Mouse (Mus musculus): ENCODE results near the gene Rbm8a.
A peak's percentile ranks its signal among the peaks of the same experiment; 100 is the strongest.

Gene Rbm8a

GRCm38 (mm10) chr3:96629729-96630600, at the start of gene Rbm8a:
Rbm8a (plus strand) TSS chr3:96629933.
- DNase-seq (ENCODE audit: low spot score in 2 of 2): peak; percentile 94 to 95

DNA sequence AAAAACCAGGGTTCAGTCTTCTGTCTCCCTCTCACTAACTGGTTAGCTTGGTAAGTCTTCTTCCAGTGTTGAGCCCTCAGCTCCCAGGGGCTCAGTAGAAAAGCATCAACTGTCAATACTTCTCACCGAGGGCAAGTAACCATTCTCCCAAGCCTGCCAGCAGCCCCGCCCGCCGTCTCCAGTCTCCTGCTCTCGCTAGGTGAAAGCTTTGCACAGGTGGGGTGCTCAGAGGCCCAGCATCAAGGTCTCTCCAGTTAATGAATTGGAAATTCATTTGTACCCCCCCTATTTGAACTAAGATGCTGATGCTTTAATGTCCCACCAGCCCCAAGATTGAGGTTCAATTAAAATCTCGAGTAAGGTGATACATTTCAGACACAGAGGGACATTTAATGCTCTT, 48.6 kb upstream of the Rbm8a start:
- no peak for DNase-seq (ENCODE audit: low spot score in 2 of 2)

DNA sequence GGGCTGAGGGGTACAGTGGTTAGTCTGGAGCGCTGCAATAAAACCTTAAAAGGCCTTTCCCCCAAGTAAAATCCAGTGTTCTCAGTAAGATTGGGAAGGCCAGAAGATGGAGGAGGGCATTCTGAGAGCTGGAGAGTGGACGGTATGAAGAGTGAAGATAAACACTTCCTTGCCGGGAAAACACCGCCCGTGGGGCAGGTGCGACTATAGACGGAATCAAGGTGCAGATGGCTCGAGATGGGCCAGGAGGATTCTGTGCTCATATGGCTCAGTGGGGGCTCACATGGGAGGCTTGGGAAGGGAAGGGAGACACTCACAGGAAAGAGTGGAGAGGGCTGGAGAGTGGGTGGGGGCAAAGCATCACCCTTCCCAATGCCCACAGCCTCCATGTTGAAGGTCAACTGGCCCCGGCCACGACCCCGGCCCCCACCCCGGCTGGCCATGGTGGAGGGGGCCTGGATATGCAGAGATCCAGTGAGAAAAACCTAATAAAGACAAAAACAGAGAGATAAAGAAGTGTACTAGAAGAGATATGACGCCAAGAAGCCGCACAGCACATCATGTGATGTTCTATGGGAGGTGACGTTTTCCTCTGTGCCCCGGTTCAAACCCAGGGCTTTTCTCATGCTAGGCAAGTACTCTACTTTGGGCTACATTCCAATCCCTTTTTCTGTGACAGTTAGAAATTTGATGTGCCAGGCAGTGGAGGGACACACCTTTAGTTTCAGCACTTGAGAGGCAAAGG, 47.8 kb upstream of the Rbm8a start:
- no peak for DNase-seq (ENCODE audit: low spot score in 2 of 2)

DNA sequence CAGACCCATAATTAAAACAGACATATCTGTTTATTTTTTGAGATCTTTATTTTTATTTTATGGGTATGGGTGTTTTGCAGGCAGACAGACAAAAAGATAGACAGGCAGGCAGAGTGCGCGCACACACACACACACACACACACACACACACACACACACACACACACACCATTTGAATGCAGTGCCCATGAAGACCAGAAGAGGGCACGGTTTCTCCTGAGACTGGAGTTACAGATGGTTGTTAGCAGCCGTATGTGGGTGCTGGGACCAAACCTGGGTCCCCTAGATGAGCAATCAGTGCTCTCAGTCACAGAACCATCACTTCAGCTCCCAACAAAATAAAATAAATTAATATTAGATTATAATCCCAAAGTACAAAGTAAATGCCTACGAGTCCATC, 46.3 kb upstream of the Rbm8a start:
- no peak for DNase-seq (ENCODE audit: low spot score in 2 of 2)

GRCm38 (mm10) chr3:96590657-96591056, 39.1 kb upstream of the Rbm8a start:
- no peak for DNase-seq (ENCODE audit: low spot score in 2 of 2)

DNA sequence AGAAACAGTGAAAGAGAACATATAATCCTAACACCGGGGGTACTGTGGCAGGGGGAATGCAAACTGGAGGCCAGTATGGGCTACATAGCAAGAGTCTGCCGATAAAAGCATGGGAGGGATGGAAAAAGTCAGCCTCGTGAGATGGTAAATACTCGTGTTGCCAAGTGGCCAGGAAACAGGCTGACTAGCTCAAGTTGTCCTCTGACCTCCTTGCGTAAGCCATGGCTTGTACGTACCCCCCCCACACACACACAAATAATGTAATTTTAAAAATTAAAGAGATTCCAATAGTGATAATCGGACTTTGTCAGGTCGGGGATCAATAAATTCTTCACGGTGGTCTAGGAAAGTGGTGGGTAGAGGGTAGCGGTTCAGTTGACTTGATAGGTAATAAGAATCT, 36.4 kb upstream of the Rbm8a start:
- DNase-seq (ENCODE audit: low spot score in 2 of 2): no peak

DNA sequence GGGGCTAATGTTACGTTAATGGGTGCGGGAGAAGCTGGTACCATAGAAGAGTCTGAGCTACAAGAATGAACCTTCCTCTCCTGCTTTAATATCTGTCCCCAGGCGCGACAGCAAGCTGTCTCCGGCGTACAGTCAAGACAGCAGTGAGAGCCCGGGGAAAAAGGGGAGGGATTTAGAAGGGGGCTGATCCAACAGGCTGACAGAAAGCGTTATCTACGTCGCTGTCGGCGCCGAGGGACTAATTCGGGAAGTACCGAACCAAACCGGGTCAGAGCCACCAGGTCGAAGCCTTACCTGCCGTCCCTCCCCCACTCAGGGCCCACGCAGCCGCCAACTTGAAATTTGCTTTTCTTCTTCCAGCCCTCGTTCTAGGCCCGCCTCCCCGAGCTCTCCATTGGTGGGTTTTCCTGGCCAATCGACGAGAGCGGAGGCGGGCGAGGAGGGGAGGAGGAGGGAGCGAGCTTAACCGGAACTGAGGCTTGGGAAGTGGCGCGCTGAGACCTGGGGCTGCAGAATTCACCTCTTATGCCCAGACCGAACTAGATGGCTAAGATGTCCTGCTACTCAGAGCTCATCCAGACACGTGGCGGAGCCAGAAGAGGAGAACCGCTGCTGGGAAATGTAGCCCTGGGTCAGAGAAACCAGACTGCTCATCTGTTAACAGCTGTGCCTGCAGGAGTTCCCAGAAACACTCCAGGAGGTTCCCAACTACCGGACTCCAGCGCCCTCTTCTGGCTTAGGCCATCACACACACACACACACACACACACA, 35.8 kb upstream of the Rbm8a start, which contains the start of gene Polr3gl:
TSS of gene Polr3gl (minus strand) at position 392 of the 771 bp plus-strand sequence.
- peak; percentile 89 to 91 for DNase-seq (ENCODE audit: low spot score in 2 of 2)

DNA sequence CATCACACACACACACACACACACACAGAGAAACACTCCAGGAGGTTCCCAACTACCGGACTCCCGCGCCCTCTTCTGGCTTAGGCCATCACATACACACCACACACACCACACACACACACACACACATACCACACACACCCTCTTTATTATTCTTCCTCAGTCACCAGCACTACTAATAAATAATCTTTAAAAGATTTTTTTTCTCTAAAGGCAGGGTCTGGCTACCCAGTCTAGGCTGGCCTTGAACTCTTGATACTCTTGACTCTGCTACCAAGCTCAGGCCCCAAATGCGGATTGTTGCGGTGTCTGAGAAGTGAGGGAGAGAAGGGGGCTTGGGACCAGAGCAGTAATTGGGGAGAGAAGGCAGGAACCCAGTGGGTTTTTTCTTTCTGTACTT, 34.9 kb upstream of the Rbm8a start:
- DNase-seq (ENCODE audit: low spot score in 2 of 2): no peak

- no peak for DNase-seq (ENCODE audit: low spot score in 2 of 2)
Observed at GRCm38 (mm10) chr3:96595661-96596060, 34.1 kb upstream of the Rbm8a start.

DNA sequence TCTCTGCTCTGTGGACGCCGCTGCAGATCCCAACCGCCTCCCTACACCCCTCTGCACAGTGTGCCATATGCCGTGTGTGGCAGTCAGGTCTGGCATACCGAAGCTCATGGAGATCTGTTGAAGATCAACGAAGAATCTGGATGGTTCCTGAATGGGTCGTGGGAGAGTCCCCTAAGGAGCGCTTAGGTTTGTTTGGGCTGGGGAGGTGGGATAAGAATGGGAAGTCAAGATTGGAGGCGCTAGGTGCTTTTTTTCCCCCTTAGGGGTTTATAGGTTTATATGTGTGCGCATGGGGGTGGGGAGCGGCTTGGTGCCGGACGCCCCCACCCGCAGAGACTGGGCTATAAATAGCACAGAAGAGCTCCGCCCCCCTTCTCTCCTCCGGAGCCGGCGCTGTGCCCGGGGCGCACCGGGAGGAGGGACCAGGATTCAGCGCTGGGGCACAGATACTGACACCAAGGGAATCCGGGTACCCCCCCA, 33.5 kb upstream of the Rbm8a start, which contains the start of gene Ankrd34a:
TSS of gene Ankrd34a (plus strand) at position 409 of the 480 bp plus-strand sequence.
- DNase-seq (ENCODE audit: low spot score in 2 of 2): no peak

- DNase-seq (ENCODE audit: low spot score in 2 of 2): no peak
Observed at GRCm38 (mm10) chr3:96596855-96597254, 32.9 kb upstream of the Rbm8a start.

- DNase-seq (ENCODE audit: low spot score in 2 of 2): no peak
Observed at GRCm38 (mm10) chr3:96597435-96597891, 32.3 kb upstream of the Rbm8a start.

GRCm38 (mm10) chr3:96598156-96599068, 31.3 kb upstream of the Rbm8a start:
- DNase-seq (ENCODE audit: low spot score in 2 of 2): peak in 1 of 2 experiments; percentile 45

GRCm38 (mm10) chr3:96599069-96599393, 30.7 kb upstream of the Rbm8a start:
- no peak for DNase-seq (ENCODE audit: low spot score in 2 of 2)

DNA sequence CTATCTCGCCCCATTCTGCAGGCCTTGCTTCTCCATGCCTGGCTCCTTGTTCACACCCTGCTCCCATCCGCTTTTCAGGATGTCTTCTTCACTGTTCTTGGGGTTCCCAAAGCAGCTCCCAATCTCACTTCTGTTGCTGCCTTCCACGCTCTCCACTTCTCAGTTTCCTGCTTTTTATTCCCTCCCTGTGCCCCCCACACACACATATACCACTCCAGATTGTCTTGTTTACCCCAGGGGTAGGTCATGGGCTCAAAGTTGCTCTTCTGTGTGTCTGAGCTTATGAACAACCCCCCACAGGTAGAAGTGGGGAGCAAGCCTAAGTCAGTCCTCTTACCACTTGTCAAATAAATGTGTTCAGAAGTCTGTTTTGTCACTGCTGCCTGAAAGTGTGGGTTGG, 30.3 kb upstream of the Rbm8a start:
- no peak for DNase-seq (ENCODE audit: low spot score in 2 of 2)

DNA sequence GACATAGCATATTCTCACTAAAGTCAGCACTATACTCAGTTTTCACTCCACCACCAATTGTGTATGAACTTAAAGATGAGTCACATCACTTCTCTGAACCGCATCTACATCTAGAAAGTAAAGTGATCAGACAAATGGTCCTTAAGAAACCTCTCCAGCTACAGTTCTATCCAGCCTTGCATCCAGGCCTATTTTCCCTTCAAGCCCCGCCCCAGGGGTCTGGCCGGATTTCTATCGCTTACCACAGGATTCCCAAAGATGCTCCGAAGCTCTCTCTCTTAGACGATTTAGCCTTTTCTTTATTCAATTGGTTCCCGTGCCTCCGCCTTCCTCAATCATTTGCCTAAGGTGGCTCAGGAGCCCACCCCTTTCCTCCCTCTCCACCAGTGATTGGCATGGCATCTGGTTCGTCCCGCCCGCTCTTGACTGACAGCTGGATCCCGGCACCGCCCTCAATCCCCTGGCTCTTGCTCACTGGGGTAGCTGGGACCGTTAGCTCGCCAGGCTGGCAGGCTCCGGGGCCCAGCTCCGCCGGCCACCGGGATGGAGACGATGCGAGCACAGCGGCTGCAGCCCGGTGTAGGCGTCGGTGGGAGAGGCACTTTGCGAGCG, 29.0 kb upstream of the Rbm8a start, which contains the start of gene Lix1l:
TSS of gene Lix1l (plus strand) at position 511 of the 612 bp plus-strand sequence.
- peak; percentile 72 to 89 for DNase-seq (ENCODE audit: low spot score in 2 of 2)

DNA sequence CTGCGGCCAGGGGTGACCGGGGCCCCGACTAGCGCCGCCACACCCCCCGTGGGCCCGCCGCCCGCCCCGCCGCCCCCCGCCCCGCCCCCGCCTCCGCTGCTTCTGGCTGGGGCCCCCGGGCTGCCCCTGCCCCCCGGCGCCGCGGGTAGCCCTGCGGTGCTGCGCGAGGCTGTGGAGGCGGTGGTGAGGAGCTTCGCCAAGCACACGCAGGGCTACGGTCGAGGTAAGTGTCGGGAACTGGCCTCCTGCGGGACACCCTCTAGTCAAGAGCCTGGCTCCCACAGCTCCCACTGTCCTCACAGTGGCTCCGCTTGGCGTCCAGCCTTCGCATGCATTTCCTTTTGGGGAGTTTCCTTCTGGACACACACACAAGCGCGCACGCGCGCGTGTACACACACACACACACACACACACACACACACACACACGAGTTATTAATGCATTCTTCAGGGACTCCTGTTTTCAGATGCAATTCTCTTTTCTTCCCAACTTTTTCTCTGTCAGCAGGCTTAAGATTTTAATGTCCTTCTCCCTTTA, 28.4 kb upstream of the Rbm8a start:
- peak; percentile 45 to 65 for DNase-seq (ENCODE audit: low spot score in 2 of 2)

GRCm38 (mm10) chr3:96601941-96602703, 27.6 kb upstream of the Rbm8a start:
- no peak for DNase-seq (ENCODE audit: low spot score in 2 of 2)

- no peak for DNase-seq (ENCODE audit: low spot score in 2 of 2)
Observed at GRCm38 (mm10) chr3:96602704-96603084, 27.0 kb upstream of the Rbm8a start.
